Mouse (Mus musculus): ENCODE data around the gene Polr2m.
A peak's percentile ranks its signal among the peaks of the same experiment; 100 is the strongest.

Gene Polr2m

DNA sequence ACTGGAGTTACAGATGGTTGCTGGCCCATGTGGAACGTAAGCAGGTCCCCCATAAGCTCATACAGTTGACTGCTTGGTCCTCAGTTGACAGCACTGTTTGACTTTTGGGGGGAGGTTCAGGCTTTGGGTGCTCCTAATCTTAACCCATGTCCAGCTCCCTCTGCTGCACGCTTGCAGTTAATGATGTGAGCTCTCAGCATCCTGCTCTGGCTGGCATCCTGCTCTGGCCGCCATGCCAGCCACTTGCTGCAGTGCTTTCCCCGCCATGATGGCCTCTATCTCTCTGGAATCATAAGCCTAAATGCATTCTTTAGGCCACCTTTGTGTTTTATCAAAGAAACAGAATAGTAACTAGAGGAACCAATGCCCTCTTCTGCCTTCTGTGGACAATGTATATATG, 10.2 kb downstream of the Polr2m start:
- no peak for DNase-seq (ENCODE audit: low read depth, low spot score)

GRCm38 (mm10) chr9:71467434-71467833, 18.3 kb downstream of the Polr2m start:
- DNase-seq (ENCODE audit: low read depth, low spot score) = no peak

- no peak for DNase-seq (ENCODE audit: low read depth, low spot score)
Observed at GRCm38 (mm10) chr9:71466111-71466510, 19.6 kb downstream of the Polr2m start.

DNA sequence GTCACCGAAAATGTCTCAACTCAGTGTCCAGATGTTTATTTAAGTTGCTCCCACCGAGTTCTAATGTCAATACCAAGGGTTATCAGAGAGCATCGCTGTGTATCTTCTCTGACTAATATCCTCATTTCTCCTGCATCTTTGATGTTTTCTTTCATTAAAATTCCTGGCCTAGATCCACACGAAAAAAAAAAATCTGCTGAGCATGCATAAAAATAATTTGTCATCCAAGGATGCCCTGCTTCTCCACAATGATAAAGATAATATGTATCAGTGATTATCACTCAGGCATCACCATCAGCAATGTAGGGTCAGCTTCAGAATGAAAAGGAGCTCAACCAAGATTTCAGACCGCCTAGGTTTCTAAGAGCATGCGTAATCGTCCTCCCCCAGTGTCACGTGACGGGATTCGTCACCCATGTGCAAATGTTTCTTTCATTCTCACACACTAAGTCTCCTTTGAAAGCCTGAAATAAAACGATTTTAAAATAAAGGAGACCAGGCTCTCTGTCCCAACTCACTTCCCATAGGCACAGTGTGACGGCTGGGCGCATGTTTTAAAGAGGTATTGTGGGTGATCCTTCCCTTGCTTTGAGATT, 22.6 kb downstream of the Polr2m start:
- DNase-seq (ENCODE audit: low read depth, low spot score) = no peak

- peak; percentile 29 for DNase-seq (ENCODE audit: low read depth, low spot score)
Observed at GRCm38 (mm10) chr9:71456738-71457137, 29.0 kb downstream of the Polr2m start.

DNA sequence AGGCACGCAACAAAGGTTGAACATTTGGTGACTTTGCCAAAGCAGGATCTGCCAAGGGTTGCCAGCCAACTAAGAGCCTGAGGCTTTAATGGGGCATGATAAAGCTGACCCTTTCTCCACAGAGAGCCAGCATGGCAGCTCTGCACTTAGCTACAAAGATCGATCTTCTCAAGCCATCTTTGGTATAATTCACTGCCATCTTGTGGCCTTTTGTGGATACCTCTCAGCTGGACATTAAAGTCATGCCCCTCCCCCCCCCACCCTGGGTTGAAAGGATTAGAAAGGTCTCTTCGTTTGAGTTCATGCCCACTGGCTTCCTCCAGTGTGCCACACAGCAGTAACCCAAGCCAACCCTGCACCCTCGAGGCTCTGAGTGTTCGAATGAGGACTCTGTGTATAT, 31.8 kb downstream of the Polr2m start:
- DNase-seq (ENCODE audit: low read depth, low spot score) = no peak

- DNase-seq (ENCODE audit: low read depth, low spot score) = no peak
Observed at GRCm38 (mm10) chr9:71453352-71453751, 32.4 kb downstream of the Polr2m start.

DNA sequence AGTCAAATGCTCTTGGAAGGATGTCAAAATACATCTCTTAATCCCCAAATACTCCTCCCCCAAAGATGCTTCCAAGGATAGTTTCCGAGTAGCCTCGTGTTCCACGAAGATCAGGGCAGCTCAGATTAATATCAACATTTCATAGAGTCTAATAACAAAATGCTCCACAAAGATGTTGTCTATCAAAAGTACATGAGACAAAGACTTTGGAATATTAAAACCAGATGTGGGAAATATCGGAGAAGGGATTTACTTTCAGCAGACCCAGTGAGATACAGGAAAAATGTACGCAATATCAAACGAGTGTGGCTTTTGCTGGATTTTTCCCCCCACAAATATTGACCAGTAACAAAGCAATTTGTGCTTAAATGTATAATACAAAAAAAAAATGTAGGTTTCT, 35.1 kb downstream of the Polr2m start:
- no peak for DNase-seq (ENCODE audit: low read depth, low spot score)

- peak; percentile 45 for DNase-seq (ENCODE audit: low read depth, low spot score)
Observed at GRCm38 (mm10) chr9:71447573-71447972, 38.2 kb downstream of the Polr2m start.

GRCm38 (mm10) chr9:71445308-71445707, 40.4 kb downstream of the Polr2m start:
- no peak for DNase-seq (ENCODE audit: low read depth, low spot score)

- DNase-seq (ENCODE audit: low read depth, low spot score) = peak; percentile 67
Observed at GRCm38 (mm10) chr9:71438146-71438545, 47.6 kb downstream of the Polr2m start.
